ENCODE assay signal across 8 mouse cellular contexts in the genomic region with DNA sequence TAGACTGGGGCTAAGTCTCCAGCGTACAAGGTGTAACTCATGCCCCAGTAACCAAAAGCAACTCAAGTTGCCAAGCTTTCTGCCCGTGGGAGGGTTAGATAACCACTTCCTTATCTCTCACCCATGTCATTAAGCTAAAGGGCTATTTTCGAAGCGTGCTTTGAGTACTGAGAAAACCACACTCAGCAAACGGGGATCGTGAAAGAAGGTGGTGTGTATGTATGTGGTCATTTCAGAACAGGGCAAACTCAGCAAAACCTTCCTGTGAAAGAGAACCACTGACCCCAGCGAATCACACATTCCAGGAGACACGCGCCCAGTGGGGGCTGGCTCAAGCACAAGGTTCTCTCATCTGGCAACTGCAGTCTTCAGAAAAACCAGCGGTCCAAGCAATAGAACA. TPM values are rescaled to one million over a fixed set of nuclear protein-coding genes. Genes with fewer than 3 reads are reported as not detected.
DNase-seq lines count a peak whose midpoint lies in the region; ATAC-seq and TF ChIP-seq lines count a peak whose summit lies in the region.

No protein-coding gene starts in this region.

- H3K27me3 ChIP-seq in heart, embryonic 13.5 days (replicated peaks), result no peaks in the 10 kb centered on the region
- no peaks in the 10 kb centered on the region for H3K27me3 ChIP-seq in liver, embryonic 13.5 days
- no peaks in the 10 kb centered on the region for H3K27me3 ChIP-seq in midbrain, embryonic 15.5 days (replicated peaks)
- no peaks in the 10 kb centered on the region for H3K27me3 ChIP-seq in midbrain, embryonic 14.5 days (ENCODE audit: control insufficient read depth, insufficient read depth, low read length)

- no peaks in the 10 kb centered on the region for H3K9me3 ChIP-seq in heart, embryonic 13.5 days
- H3K9me3 ChIP-seq in liver, embryonic 13.5 days (replicated peaks), result no peaks in the 10 kb centered on the region
- no peaks in the 10 kb centered on the region for H3K9me3 ChIP-seq in midbrain, embryonic 15.5 days
- no peaks in the 10 kb centered on the region for H3K9me3 ChIP-seq in midbrain, embryonic 14.5 days (ENCODE audit: control insufficient read depth, low read length)

- H3K4me1 ChIP-seq in lung, adult 2 months (ENCODE audit: control insufficient read depth, insufficient read depth, low read length), result peaks cover 24% of the 10 kb centered on the region
- H3K4me1 ChIP-seq in heart, embryonic 13.5 days, result peaks cover 59% of the 10 kb centered on the region
- peaks cover 76% of the 10 kb centered on the region for H3K4me1 ChIP-seq in liver, embryonic 13.5 days (replicated peaks)
- no peaks in the 10 kb centered on the region for H3K4me1 ChIP-seq in midbrain, embryonic 15.5 days
- no peaks in the 10 kb centered on the region for H3K4me1 ChIP-seq in midbrain, embryonic 14.5 days (ENCODE audit: control insufficient read depth, insufficient read depth, low read length)

- WGBS in lung, adult 2 months, result 29% methylated on average over 10 of the region's 10 CpGs
- 21% methylated on average over 10 of the region's 10 CpGs for WGBS in heart, embryonic 13.5 days
- 12% methylated on average over 10 of the region's 10 CpGs for WGBS in liver, embryonic 13.5 days (ENCODE audit: insufficient replicate concordance)
- 94% methylated on average over 10 of the region's 10 CpGs for WGBS in midbrain, embryonic 15.5 days
- WGBS in midbrain, embryonic 14.5 days, result 95% methylated on average over 10 of the region's 10 CpGs

- H3K9ac ChIP-seq in heart, embryonic 13.5 days, result no peak overlapping the region
- peak overlapping the region; percentile 72 for H3K9ac ChIP-seq in liver, embryonic 13.5 days
- no peak overlapping the region for H3K9ac ChIP-seq in midbrain, embryonic 15.5 days
- H3K9ac ChIP-seq in midbrain, embryonic 14.5 days (replicated peaks; ENCODE audit: low read length), result no peak overlapping the region

- no peak overlapping the region for H3K4me3 ChIP-seq in lung, adult 2 months (replicated peaks; ENCODE audit: extremely low read depth, low read depth, low read length)
- H3K4me3 ChIP-seq in heart, embryonic 13.5 days, result no peak overlapping the region
- peak overlapping the region; percentile 21 for H3K4me3 ChIP-seq in liver, embryonic 13.5 days (replicated peaks)
- no peak overlapping the region for H3K4me3 ChIP-seq in midbrain, embryonic 15.5 days
- H3K4me3 ChIP-seq in midbrain, embryonic 14.5 days (replicated peaks; ENCODE audit: low read depth, low read length), result no peak overlapping the region

- ATAC-seq in heart, embryonic 13.5 days (ENCODE audit: extremely low read depth, insufficient number of reproducible peaks, low FRiP score, low TSS enrichment), result no peak
- ATAC-seq in liver, embryonic 13.5 days (ENCODE audit: low read depth), result peak; percentile 74
- ATAC-seq in midbrain, embryonic 15.5 days (replicated peaks), result no peak
- ATAC-seq in midbrain, embryonic 14.5 days (ENCODE audit: low FRiP score, low TSS enrichment), result no peak

- no peak for TF ChIP-seq CTCF in lung, adult 2 months (IDR thresholded peaks at IDR 0.05; ENCODE audit: insufficient read depth, low read length)

- H3K27ac ChIP-seq in heart, embryonic 13.5 days (replicated peaks), result 0 out of 2 replicates have a peak overlapping the region, but pooled peaks have one; percentile 12
- peak overlapping the region; percentile 96 for H3K27ac ChIP-seq in liver, embryonic 13.5 days
- H3K27ac ChIP-seq in midbrain, embryonic 15.5 days, result no peak overlapping the region
- no peak overlapping the region for H3K27ac ChIP-seq in midbrain, embryonic 14.5 days (replicated peaks; ENCODE audit: low read depth, low read length)

- H3K4me2 ChIP-seq in heart, embryonic 13.5 days, result peak overlapping the region; percentile 50
- H3K4me2 ChIP-seq in liver, embryonic 13.5 days, result peak overlapping the region; percentile 69
- H3K4me2 ChIP-seq in midbrain, embryonic 15.5 days, result no peak overlapping the region
- H3K4me2 ChIP-seq in midbrain, embryonic 14.5 days (ENCODE audit: low read length), result no peak overlapping the region

- 0 out of 2 replicates have a peak, but pooled peaks cover 2% of the 10 kb centered on the region for H3K36me3 ChIP-seq in heart, embryonic 13.5 days
- H3K36me3 ChIP-seq in liver, embryonic 13.5 days, result peaks cover 10% of the 10 kb centered on the region
- H3K36me3 ChIP-seq in midbrain, embryonic 15.5 days (replicated peaks), result no peaks in the 10 kb centered on the region
- H3K36me3 ChIP-seq in midbrain, embryonic 14.5 days (ENCODE audit: control insufficient read depth, insufficient read depth, low read length), result 0 out of 2 replicates have a peak, but pooled peaks cover 3% of the 10 kb centered on the region

- TF ChIP-seq POLR2A in lung, adult 2 months (IDR thresholded peaks at IDR 0.05; ENCODE audit: borderline replicate concordance, extremely low read depth, low read depth, low read length), result no peak

- peak; percentile 32 to 40 for DNase-seq in lung, adult 18-20 months
- DNase-seq in lung, adult 2 months, result no peak
- peak; percentile 68 for DNase-seq in liver, embryonic 13.5 days
- DNase-seq in thymus, postnatal 0 days (ENCODE audit: low spot score), result peak; percentile 56
- DNase-seq in adrenal gland, adult 2 months, result no peak
- DNase-seq in midbrain, embryonic 14.5 days, result no peak

RNA-seq across cellular contexts. Expression of gene Pitpnc1, which starts 19.4 kb away (rescaled TPM):
- polyA plus RNA-seq in lung, adult 2 months (2012; rRNA removed), result 27.2 and 39.0 TPM in 2 replicates
- polyA plus RNA-seq in heart, embryonic 13.5 days (2015; fragmentation: Nextera tagmentation; extraction: Ambion mirVana), result 9.3 and 9.9 TPM in 2 replicates
- 7.4 and 8.3 TPM in 2 replicates for polyA plus RNA-seq in liver, embryonic 13.5 days (2015; fragmentation: Nextera tagmentation; extraction: Ambion mirVana)
- polyA plus RNA-seq in thymus, postnatal 0 days (2015; fragmentation: Nextera tagmentation; extraction: Ambion mirVana), result 13.5 and 15.1 TPM in 2 replicates
- 43.0 and 43.7 TPM in 2 replicates for polyA plus RNA-seq in midbrain, embryonic 15.5 days (2015; fragmentation: Nextera tagmentation; extraction: Ambion mirVana)
- total RNA-seq in adrenal gland, adult 2 months (2021), result 10 to 100 TPM; 11.1 to 17.5 TPM
- 1.8 and 2.8 TPM in 2 replicates for polyA plus RNA-seq in adrenal gland, adult 2 months (2012; rRNA removed)
- 32.8 and 42.1 TPM in 2 replicates for polyA plus RNA-seq in midbrain, embryonic 14.5 days (2014; fragmentation: Nextera tagmentation; extraction: Ambion mirVana)

RNA-seq across cellular contexts. Expression of gene Psmd12, which starts 28.2 kb away (rescaled TPM):
- polyA plus RNA-seq in lung, adult 2 months (2012; rRNA removed), result 8.3 and 12.9 TPM in 2 replicates
- 130 and 144 TPM in 2 replicates for polyA plus RNA-seq in heart, embryonic 13.5 days (2015; fragmentation: Nextera tagmentation; extraction: Ambion mirVana)
- 134 and 159 TPM in 2 replicates for polyA plus RNA-seq in liver, embryonic 13.5 days (2015; fragmentation: Nextera tagmentation; extraction: Ambion mirVana)
- 184 and 190 TPM in 2 replicates for polyA plus RNA-seq in thymus, postnatal 0 days (2015; fragmentation: Nextera tagmentation; extraction: Ambion mirVana)
- polyA plus RNA-seq in midbrain, embryonic 15.5 days (2015; fragmentation: Nextera tagmentation; extraction: Ambion mirVana), result 140 and 148 TPM in 2 replicates
- total RNA-seq in adrenal gland, adult 2 months (2021), result 100 to 1,000 TPM in 1 of 2 experiments, 10 to 100 TPM in 1; 90.8 to 102 TPM
- polyA plus RNA-seq in adrenal gland, adult 2 months (2012; rRNA removed), result 3.0 and 4.2 TPM in 2 replicates
- polyA plus RNA-seq in midbrain, embryonic 14.5 days (2014; fragmentation: Nextera tagmentation; extraction: Ambion mirVana), result 143 and 177 TPM in 2 replicates

Comparison
In these comparisons a context has a peak if more than half of its experiments do, and no peak if none do; other contexts are left out.
1. DNase-seq: peak in lung, adult 18-20 months (2 of 2), liver, embryonic 13.5 days (single experiment) and thymus, postnatal 0 days (single experiment); none in lung, adult 2 months (single experiment), adrenal gland, adult 2 months (single experiment) and midbrain, embryonic 14.5 days (single experiment).
2. H3K27ac ChIP-seq: peak in heart, embryonic 13.5 days (single experiment) and liver, embryonic 13.5 days (single experiment); none in midbrain, embryonic 15.5 days (single experiment) and midbrain, embryonic 14.5 days (single experiment).
3. H3K4me2 ChIP-seq: peak in heart, embryonic 13.5 days (single experiment) and liver, embryonic 13.5 days (single experiment); none in midbrain, embryonic 15.5 days (single experiment) and midbrain, embryonic 14.5 days (single experiment).